Mouse (Mus musculus) liver, postnatal 0 days (tissue): Measurements from ENCODE around the gene Casp4.

ENCODE experiments used
- CTCF ChIP-seq: sonication (generic); IDR thresholded peaks from 2 replicates; pipeline ENCODE4 v1.5.1; 2016; ENCODE audit warnings: antibody characterized with exemption, low read depth
- EP300 ChIP-seq: IDR thresholded peaks from 2 replicates; pipeline ENCODE4 v1.6.1; 2016; ENCODE audit warnings: antibody characterized with exemption, low read depth, mild to moderate bottlenecking

DNA sequence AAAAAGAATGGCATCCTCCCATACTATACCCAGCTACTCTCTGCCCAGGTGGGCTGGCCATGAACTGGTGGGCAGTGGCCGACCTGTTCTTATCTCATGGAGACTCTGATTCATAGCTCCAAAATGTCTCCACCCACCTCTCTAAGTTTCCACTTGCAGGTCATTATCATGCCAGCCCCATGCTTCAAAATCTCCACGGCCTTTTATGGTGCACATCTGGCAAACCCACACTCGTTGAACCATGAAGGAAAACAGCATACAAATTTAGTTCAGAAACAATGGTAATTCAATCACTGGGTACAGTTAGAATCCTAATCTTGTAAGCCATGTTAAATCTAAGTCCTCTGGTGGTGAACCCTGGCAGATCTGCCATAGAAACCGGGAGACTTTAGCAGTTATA is 2.8 kb downstream of the Casp4 start:
- TF ChIP-seq EP300 (no peak), CTCF (no peak)
